Comparison of ENCODE assay signal across 11 mouse cellular contexts in genomic region chr2:125685441-125686150, GRCm38 (mm10). TPM values are rescaled to one million over a fixed set of nuclear protein-coding genes. Genes with fewer than 3 reads are reported as not detected.
DNase-seq lines count a peak whose midpoint lies in the region; ATAC-seq and TF ChIP-seq lines count a peak whose summit lies in the region.
"Had no signal": no experiment of that assay in that cellular context is flagged by ENCODE, and none has a peak within 500 bp of the region (broad histone marks: within the 10 kb centered on the region; RNA-seq: fewer than 3 reads in every experiment).

No protein-coding gene starts in this region.

- no peaks in the 10 kb centered on the region for H3K27me3 ChIP-seq in heart, embryonic 12.5 days (replicated peaks)
- no peaks in the 10 kb centered on the region for H3K27me3 ChIP-seq in heart, adult 2 months (ENCODE audit: control insufficient read depth, insufficient read depth, low read length)
- H3K27me3 ChIP-seq: intestine, embryonic 15.5 days had no signal

- DNase-seq in heart, adult 2 months, result no peak
- peak; percentile 59 for DNase-seq in 3T3-L1 (ENCODE audit: low read depth, low spot score)
- DNase-seq in embryo, embryonic 9.5 days (ENCODE audit: extremely low spot score), result peak; percentile 13
- peak; percentile 39 for DNase-seq in mesoderm, embryonic 11.5 days (ENCODE audit: low read depth, low spot score)
- DNase-seq in urinary bladder, postnatal 25 days (ENCODE audit: low spot score), result no peak
- DNase-seq in left cerebral cortex, adult 8-10 months (ENCODE audit: low spot score in 2 of 2), result no peak
- no peak for DNase-seq in ovary, postnatal 10 days (ENCODE audit: low spot score)
- DNase-seq: thymus, adult 18-20 months had no signal

- H3K4me1 ChIP-seq in heart, embryonic 12.5 days (replicated peaks), result peaks cover 19% of the 10 kb centered on the region
- H3K4me1 ChIP-seq in heart, adult 2 months (ENCODE audit: control insufficient read depth, insufficient read depth, low read length), result peaks cover 2% of the 10 kb centered on the region; the same call in 1 of the 2 replicates

- TF ChIP-seq EP300 in heart, adult 2 months (IDR thresholded peaks at IDR 0.05; ENCODE audit: insufficient read depth, low read depth, low read length), result no peak

- no peak for TF ChIP-seq CTCF in heart, adult 2 months (IDR thresholded peaks at IDR 0.05)

- no peak for TF ChIP-seq POLR2A in heart, adult 2 months (IDR thresholded peaks at IDR 0.05; ENCODE audit: insufficient read depth, low read depth, low read length)

- H3K9ac ChIP-seq in heart, embryonic 12.5 days, result no peak overlapping the region
- H3K9ac ChIP-seq in heart, adult 2 months (ENCODE audit: low read depth, low read length), result no peak overlapping the region
- H3K9ac ChIP-seq: intestine, embryonic 15.5 days had no signal

- no peak overlapping the region for H3K4me3 ChIP-seq in heart, embryonic 12.5 days
- H3K4me3 ChIP-seq in heart, adult 2 months, result no peak overlapping the region
- H3K4me3 ChIP-seq: intestine, embryonic 15.5 days; megakaryocyte, embryonic 14.5 days had no signal

- H3K9me3 ChIP-seq in heart, embryonic 12.5 days (replicated peaks), result no peaks in the 10 kb centered on the region
- H3K9me3 ChIP-seq: intestine, embryonic 15.5 days had no signal

- 43% methylated on average over 9 of the region's 9 CpGs for WGBS in heart, embryonic 12.5 days
- WGBS in heart, adult 2 months, result 63% methylated on average over 9 of the region's 9 CpGs

- H3K79me2 ChIP-seq in heart, adult 2 months (replicated peaks; ENCODE audit: control insufficient read depth, insufficient read depth, low read length), result no peaks in the 10 kb centered on the region

- peak overlapping the region; percentile 18; the same call in 1 of the 2 replicates for H3K27ac ChIP-seq in heart, embryonic 12.5 days (ENCODE audit: poor library complexity, severe bottlenecking)
- no peak overlapping the region for H3K27ac ChIP-seq in heart, adult 2 months
- H3K27ac ChIP-seq: intestine, embryonic 15.5 days had no signal

- intact Hi-C loops in heart, adult 2 months (cut with DNase I), result no loop called here

- H3K4me2 ChIP-seq in heart, embryonic 12.5 days, result 0 out of 2 replicates have a peak overlapping the region, but pooled peaks have one; percentile 6
- H3K4me2 ChIP-seq: intestine, embryonic 15.5 days had no signal

- no peaks in the 10 kb centered on the region for H3K36me3 ChIP-seq in heart, embryonic 12.5 days
- H3K36me3 ChIP-seq in heart, adult 2 months (ENCODE audit: control insufficient read depth, insufficient read depth, low read length), result no peaks in the 10 kb centered on the region
- H3K36me3 ChIP-seq: intestine, embryonic 15.5 days had no signal

- ATAC-seq in heart, embryonic 12.5 days (ENCODE audit: insufficient number of reproducible peaks, low FRiP score), result no peak

RNA-seq across cellular contexts. Expression of gene Eid1, which starts 12.7 kb away (rescaled TPM):
- 216 and 224 TPM in 2 replicates for polyA plus RNA-seq in heart, embryonic 12.5 days (2016; fragmentation: Nextera tagmentation; extraction: Ambion mirVana)
- 10 to 100 TPM; 44.3 to 45.7 TPM for total RNA-seq in heart, adult 2 months (2021)
- polyA plus RNA-seq in heart, adult 2 months (2012; rRNA removed), result 12.6 and 16.0 TPM in 2 replicates
- 100 to 1,000 TPM; 216 to 227 (median 219) TPM for total RNA-seq in left cerebral cortex, adult 8-10 months (2022)

RNA-seq across cellular contexts. Expression of gene Shc4, which starts 38.4 kb away (rescaled TPM):
- polyA plus RNA-seq in heart, embryonic 12.5 days (2016; fragmentation: Nextera tagmentation; extraction: Ambion mirVana), result 1.2 and 1.6 TPM in 2 replicates
- under 1 TPM; 0.44 to 0.77 TPM for total RNA-seq in heart, adult 2 months (2021)
- polyA plus RNA-seq in heart, adult 2 months (2012; rRNA removed), result 0.31 and 0.38 TPM in 2 replicates
- 1 to 10 TPM; 4.5 to 5.7 (median 5.4) TPM for total RNA-seq in left cerebral cortex, adult 8-10 months (2022)

Comparison
In these comparisons a context has a peak if more than half of its experiments do, and no peak if none do; other contexts are left out.
1. DNase-seq: peak in 3T3-L1 (single experiment), embryo, embryonic 9.5 days (single experiment) and mesoderm, embryonic 11.5 days (single experiment); none in heart, adult 2 months (0 of 2), urinary bladder, postnatal 25 days (single experiment), left cerebral cortex, adult 8-10 months (0 of 2) and ovary, postnatal 10 days (single experiment).
2. RNA of gene Eid1, which starts 12.7 kb away (total RNA-seq): 216 to 227 TPM in left cerebral cortex, adult 8-10 months; 44.3 to 45.7 TPM in heart, adult 2 months; every median in the first group is over 4 times any median in the second.